Mouse (Mus musculus): ENCODE results near the gene Cabp1.
A peak's percentile ranks its signal among the peaks of the same experiment; 100 is the strongest.

- TF ChIP-seq CTCF (IDR thresholded peaks at IDR 0.05) (no peak; the same call in 1 of the 2 replicates), POLR2A (IDR thresholded peaks at IDR 0.05; ENCODE audit: insufficient read depth, low read depth, low read length) (0 out of 2 replicates have a peak, but pooled peaks have one; percentile 19), EP300 (IDR thresholded peaks at IDR 0.05; ENCODE audit: insufficient read depth, low read depth, low read length) (peak; percentile 95)
These were observed 68.8 kb downstream of the Cabp1 start for GRCm38 (mm10) chr5:115125211-115125871.

Data from heart, adult 2 months (tissue).